Mouse (Mus musculus) bone marrow macrophage, adult 2 months (primary cell): ENCODE measurements around the gene Fndc7. TPM values are rescaled to one million over a fixed set of nuclear protein-coding genes. Genes with fewer than 3 reads are reported as not detected.
A peak's percentile ranks its signal among the peaks of the same experiment; 100 is the strongest.
"Not testable (repeated sequence)": the region's sequence is repeated elsewhere in the genome, so short reads cannot be mapped to it uniquely, and the experiment has no call there.

ENCODE experiments used
- H3K27ac ChIP-seq: 2 replicates; pipeline ENCODE4 v1.5.1; 2012; ENCODE audit warnings: low read depth, low read length; ENCODE audit not compliant: insufficient read depth
- H3K4me1 ChIP-seq: 2 replicates; pipeline ENCODE4 v1.6.1; 2012; ENCODE audit warnings: low read length; ENCODE audit not compliant: control insufficient read depth, insufficient read depth
- H3K4me3 ChIP-seq: 2 replicates; pipeline ENCODE4 v1.5.1; 2012; ENCODE audit warnings: mild to moderate bottlenecking, low read length, moderate library complexity; ENCODE audit not compliant: insufficient read depth
- CTCF ChIP-seq: IDR thresholded peaks from 2 replicates; pipeline ENCODE4 v1.5.1; 2012; ENCODE audit warnings: low read depth, mild to moderate bottlenecking, low read length, moderate library complexity
- POLR2A ChIP-seq: IDR thresholded peaks from 2 replicates; pipeline ENCODE4 v1.6.1; 2012; ENCODE audit warnings: mild to moderate bottlenecking, low read depth, low read length, borderline replicate concordance
- polyA plus RNA-seq: library from polyadenylated mRNA; stranded (reverse); fragments of >200 nt; gene quantifications from 2 replicates; pipeline ENCODE4 v1.2.4, GENCODE M21; 2012; ENCODE audit not compliant: missing spikeins, insufficient read depth, insufficient read length

Gene Fndc7
- polyA plus RNA-seq, 1 experiment: 0.51 TPM

GRCm38 (mm10) chr3:108892914-108893313, 3.1 kb upstream of the Fndc7 start:
- H3K27ac ChIP-seq: no peak overlapping the region
- no peak for TF ChIP-seq POLR2A
- TF ChIP-seq CTCF: no peak
- H3K4me3 ChIP-seq: no peak overlapping the region
- peaks cover 3% of the 10 kb centered on the region for H3K4me1 ChIP-seq

- TF ChIP-seq CTCF (no peak), POLR2A (no peak)
- no peak overlapping the region for H3K27ac ChIP-seq
- no peak overlapping the region for H3K4me3 ChIP-seq
- peaks cover 3% of the 10 kb centered on the region for H3K4me1 ChIP-seq
Observed at GRCm38 (mm10) chr3:108892080-108892479, 2.3 kb upstream of the Fndc7 start.

- no peak overlapping the region for H3K4me3 ChIP-seq
- no peak for TF ChIP-seq CTCF
- no peak for TF ChIP-seq POLR2A
- no peak overlapping the region for H3K27ac ChIP-seq
- H3K4me1 ChIP-seq: peaks cover 38% of the 10 kb centered on the region
Observed at GRCm38 (mm10) chr3:108887618-108887975, 2.2 kb downstream of the Fndc7 start.

GRCm38 (mm10) chr3:108886934-108887617, 2.7 kb downstream of the Fndc7 start:
- Histone ChIP-seq H3K27ac (no peak overlapping the region), H3K4me3 (no peak overlapping the region), H3K4me1 (peaks cover 38% of the 10 kb centered on the region)
- TF ChIP-seq POLR2A (no peak), CTCF (no peak)

GRCm38 (mm10) chr3:108885686-108886530, 3.9 kb downstream of the Fndc7 start:
- Histone ChIP-seq H3K4me3 (no peak overlapping the region), H3K4me1 (peaks cover 48% of the 10 kb centered on the region), H3K27ac (peak overlapping the region; percentile 76)
- no peak for TF ChIP-seq CTCF
- no peak for TF ChIP-seq POLR2A

- Histone ChIP-seq H3K27ac (peak overlapping the region; percentile 76), H3K4me3 (no peak overlapping the region), H3K4me1 (peaks cover 55% of the 10 kb centered on the region)
- TF ChIP-seq CTCF: no peak
- TF ChIP-seq POLR2A: no peak
Observed at GRCm38 (mm10) chr3:108884706-108885289, 5.0 kb downstream of the Fndc7 start.

- Histone ChIP-seq H3K4me3 (no peak overlapping the region), H3K4me1 (peaks cover 71% of the 10 kb centered on the region), H3K27ac (peak overlapping the region; percentile 53)
- no peak for TF ChIP-seq CTCF
- TF ChIP-seq POLR2A: 0 out of 2 replicates have a peak, but pooled peaks have one; percentile 47
Observed at GRCm38 (mm10) chr3:108883067-108883466, 6.7 kb downstream of the Fndc7 start.

- peaks cover 73% of the 10 kb centered on the region for H3K4me1 ChIP-seq
- not testable (repeated sequence) for H3K27ac ChIP-seq, H3K4me3 ChIP-seq
Observed at GRCm38 (mm10) chr3:108881873-108882272, 7.9 kb downstream of the Fndc7 start.

GRCm38 (mm10) chr3:108880544-108881507, 9.0 kb downstream of the Fndc7 start:
- H3K27ac ChIP-seq: peak overlapping the region; percentile 86
- H3K4me1 ChIP-seq: peaks cover 65% of the 10 kb centered on the region
- no peak for TF ChIP-seq CTCF
- peak overlapping the region; percentile 47 for H3K4me3 ChIP-seq
